Mouse (Mus musculus): ENCODE measurements around the gene Aox2.

Aox2 gene

DNA sequence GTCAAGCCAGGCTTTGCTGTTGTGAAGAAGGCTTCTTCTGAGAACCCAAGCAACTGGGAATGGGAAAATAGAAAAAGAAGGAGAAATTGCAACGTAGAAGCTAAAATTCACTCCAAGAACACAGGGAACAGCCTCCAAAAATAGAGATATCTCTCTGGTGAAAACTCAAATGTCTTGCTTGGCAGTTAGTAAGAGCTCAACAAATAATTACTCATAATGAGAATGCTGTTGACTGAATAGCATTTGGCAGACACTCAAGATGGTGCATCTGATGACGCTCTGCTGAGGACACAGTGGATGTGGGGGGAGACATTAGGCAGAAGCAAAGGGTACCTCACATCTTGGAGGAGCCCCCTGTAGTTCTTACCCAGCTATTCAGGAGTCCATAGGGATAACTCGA lies 10.0 kb downstream of the Aox2 start:
- no peak for DNase-seq (ENCODE audit: low spot score in 2 of 2)

GRCm38 (mm10) chr1:58289863-58290469 lies 11.8 kb downstream of the Aox2 start:
- no peak for DNase-seq (ENCODE audit: low spot score in 2 of 2)

DNA sequence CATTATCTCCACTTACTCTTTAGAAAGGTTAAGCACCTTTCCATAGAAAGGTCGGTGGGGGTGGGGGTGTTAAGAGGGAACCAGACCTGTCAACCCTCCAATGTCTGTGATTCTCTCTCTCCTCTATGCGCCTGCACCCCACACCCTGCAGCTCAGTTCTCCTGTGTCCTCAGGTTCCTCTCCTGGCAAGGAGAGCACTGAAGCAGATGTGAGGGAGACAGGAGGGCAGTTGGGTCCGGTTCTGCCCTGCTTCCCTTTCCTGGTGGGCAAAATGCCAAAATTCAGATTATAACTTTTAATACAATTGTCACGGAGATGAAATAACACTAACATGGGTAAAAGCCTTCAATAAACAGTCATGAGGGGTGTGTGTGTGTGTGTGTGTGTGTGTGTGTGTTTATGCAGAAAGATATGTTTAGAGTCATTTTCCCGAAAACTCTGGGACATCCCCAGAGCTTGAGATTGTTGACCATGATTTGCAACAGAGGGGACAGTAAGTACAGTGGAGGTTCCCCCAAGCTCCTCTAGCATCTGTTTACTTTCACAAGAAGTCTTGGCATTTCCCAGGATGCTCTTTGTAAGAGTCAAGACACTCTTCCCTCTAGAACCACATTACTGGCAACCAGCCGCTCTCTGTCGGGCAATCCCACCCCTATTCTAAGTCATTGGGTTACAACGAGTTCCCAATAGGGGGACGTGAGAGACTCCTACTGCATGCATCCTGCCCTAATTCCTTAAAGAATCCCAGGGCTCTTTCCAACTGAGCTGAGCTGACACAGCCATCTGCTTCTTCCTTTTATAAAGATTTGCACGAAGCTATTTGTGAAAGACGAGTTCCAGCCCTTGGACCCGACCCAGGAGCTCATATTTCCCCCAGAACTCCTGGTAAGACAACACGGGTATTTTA lies 13.5 kb downstream of the Aox2 start:
- no peak for DNase-seq (ENCODE audit: low spot score in 2 of 2)

- no peak for DNase-seq (ENCODE audit: low spot score in 2 of 2)
Measured at GRCm38 (mm10) chr1:58294730-58295129, 16.6 kb downstream of the Aox2 start.

GRCm38 (mm10) chr1:58296278-58296677 lies 18.2 kb downstream of the Aox2 start:
- DNase-seq (ENCODE audit: low spot score in 2 of 2), result peak; percentile 40 to 69

GRCm38 (mm10) chr1:58296821-58297220 lies 18.7 kb downstream of the Aox2 start:
- no peak for DNase-seq (ENCODE audit: low spot score in 2 of 2)

- peak in 1 of 2 experiments; percentile 34 for DNase-seq (ENCODE audit: low spot score in 2 of 2)
Measured at GRCm38 (mm10) chr1:58298347-58298746, 20.2 kb downstream of the Aox2 start.

- no peak for DNase-seq (ENCODE audit: low spot score in 2 of 2)
Measured at GRCm38 (mm10) chr1:58301073-58301472, 22.9 kb downstream of the Aox2 start.

- no peak for DNase-seq (ENCODE audit: low spot score in 2 of 2)
Measured at GRCm38 (mm10) chr1:58302015-58302414, 23.9 kb downstream of the Aox2 start.

DNA sequence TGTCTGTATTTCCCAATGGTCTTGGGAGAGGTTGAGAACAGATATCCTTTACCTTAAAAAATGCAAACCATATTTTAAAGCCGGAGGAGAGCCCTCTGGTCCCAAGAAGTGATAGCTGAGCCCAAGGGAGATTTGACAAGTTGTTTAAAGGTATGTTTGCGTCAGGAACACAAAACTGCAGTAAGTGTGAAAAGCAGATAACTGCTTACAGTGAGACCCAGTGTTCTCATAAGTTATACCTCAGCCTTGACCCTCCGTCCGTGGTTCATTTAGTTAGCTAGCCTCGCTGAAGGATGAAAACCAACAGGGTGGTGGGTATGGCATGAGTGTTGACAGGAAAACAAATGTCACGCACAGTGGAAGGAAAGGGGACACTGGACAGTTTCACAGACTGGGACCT lies 24.9 kb downstream of the Aox2 start:
- DNase-seq (ENCODE audit: low spot score in 2 of 2), result no peak

GRCm38 (mm10) chr1:58303726-58304125 lies 25.6 kb downstream of the Aox2 start:
- peak; percentile 52 to 73 for DNase-seq (ENCODE audit: low spot score in 2 of 2)

- peak; percentile 41 to 54 for DNase-seq (ENCODE audit: low spot score in 2 of 2)
Measured at GRCm38 (mm10) chr1:58304296-58304695, 26.2 kb downstream of the Aox2 start.

DNA sequence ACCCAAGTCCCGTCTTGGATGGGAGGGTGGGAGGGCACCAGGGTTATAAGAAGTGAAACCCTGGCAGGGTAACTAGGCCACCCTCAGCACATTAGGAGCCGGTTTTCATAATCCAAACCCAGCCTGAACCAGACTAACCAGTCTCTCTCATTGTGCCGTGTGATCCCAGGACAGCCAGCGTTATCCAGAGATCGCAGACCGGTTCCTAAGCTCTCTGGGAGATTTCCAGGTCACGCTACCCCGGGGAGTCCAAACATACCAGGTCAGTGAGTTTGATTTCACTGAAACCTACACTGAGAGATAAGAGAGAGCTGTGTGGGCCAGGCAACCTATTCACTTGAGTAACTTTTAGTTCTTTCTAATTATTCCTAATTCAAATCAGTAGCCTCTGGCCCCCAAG lies 29.1 kb downstream of the Aox2 start:
- no peak for DNase-seq (ENCODE audit: low spot score in 2 of 2)

DNA sequence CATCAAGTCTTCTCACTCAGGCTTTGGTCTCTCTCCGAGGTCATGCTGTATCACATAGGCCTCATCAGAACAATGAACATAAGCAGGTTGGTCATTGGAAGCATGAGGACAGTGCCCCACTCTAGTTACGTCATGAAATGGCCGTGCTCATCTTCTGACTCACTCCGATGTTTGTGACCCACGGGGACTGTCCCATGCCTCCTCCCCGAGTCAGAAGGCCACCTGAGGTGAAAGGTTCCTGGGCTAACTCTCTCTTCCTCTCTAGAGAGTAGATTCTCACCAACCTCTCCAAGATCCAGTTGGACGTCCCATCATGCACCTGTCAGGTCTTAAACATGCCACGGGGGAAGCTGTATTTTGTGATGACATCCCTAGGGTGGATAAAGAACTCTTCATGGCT lies 30.5 kb downstream of the Aox2 start:
- no peak for DNase-seq (ENCODE audit: low spot score in 2 of 2)

DNA sequence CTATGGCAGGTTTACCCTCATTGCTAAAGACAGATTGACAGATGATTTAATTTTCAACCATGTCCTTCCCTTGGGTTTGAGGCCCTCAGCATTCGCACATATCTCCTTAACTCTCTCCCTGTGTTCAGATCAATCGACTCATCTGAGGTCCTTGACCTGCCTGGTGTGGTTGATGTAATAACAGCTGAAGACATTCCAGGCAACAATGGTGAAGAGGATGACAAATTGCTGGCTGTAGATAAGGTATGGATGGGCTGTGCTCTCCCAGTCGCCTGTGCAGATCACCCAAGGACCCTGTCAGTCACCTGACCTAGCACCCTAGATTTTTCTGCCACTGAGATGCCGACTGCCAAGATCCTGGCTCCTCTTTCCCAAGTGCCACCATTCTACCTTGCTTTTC lies 31.7 kb downstream of the Aox2 start:
- DNase-seq (ENCODE audit: low spot score in 2 of 2), result no peak

GRCm38 (mm10) chr1:58311221-58311864 lies 33.2 kb downstream of the Aox2 start:
- DNase-seq (ENCODE audit: low spot score in 2 of 2), result no peak

GRCm38 (mm10) chr1:58313173-58313572 lies 35.0 kb downstream of the Aox2 start:
- no peak for DNase-seq (ENCODE audit: low spot score in 2 of 2)

GRCm38 (mm10) chr1:58315532-58315931 lies 37.4 kb downstream of the Aox2 start:
- no peak for DNase-seq (ENCODE audit: low spot score in 2 of 2)

DNA sequence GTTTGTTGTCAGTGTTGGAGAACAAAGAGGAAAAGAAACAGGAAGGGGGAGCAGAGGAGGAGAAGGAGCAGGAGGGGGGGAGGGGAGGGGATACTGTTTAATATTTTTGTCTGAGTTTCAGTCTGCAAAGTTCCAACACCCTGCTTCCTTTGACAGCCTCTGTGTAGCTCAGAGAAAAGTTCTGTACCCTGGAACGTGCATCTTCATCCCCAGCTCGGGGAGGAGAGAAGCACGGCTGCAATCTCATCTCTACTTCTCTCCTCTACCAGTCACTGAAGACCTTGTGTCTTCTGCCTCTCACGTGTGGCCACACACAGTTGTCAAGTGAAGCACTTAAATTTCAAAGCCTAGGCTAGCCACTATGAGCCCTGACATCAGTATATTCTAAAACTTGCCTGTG lies 55.1 kb downstream of the Aox2 start:
- no peak for DNase-seq (ENCODE audit: low spot score in 2 of 2)

DNA sequence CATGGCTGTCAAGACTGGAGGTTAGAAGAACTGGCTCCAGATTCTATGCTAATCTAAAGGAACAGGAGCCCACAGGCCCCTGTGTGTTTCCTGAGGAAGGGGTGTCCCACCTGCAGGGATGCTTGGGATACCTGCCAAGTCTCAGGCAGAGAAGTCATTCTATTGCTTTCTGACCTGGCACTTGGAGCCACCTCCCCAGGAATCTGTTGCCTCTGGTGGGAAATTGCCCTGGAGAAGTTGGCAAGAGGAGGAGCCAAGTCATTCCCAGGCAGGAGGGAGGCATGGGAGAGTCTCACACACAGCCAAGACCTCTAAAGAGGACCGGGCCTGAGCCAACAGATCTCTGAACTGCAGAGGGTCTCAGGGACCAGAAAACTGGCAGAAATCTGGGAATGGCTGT lies 61.8 kb downstream of the Aox2 start:
- no peak for DNase-seq (ENCODE audit: low spot score in 2 of 2)

DNA sequence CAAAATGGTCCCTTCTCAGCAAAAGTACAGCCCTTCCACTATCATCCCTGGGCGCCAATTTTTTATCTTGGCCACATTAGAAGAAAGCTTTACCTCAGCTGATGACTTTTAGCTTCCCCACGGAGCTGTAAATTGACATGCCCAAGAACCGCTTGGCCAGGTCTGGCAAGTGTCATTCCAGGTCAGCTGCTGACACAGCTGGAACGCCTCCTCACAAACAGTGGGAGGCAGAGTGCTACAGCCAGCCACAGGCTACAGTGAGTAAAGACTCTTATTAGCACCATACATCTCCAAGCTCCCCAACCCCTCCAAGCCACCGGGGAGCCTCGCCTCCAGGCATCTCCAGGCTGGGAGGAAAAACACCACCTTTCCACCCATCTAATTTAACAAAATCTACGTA lies 63.5 kb downstream of the Aox2 start:
- DNase-seq (ENCODE audit: low spot score in 2 of 2), result no peak

- no peak for DNase-seq (ENCODE audit: low spot score in 2 of 2)
Measured at GRCm38 (mm10) chr1:58343861-58344260, 65.7 kb downstream of the Aox2 start.

DNA sequence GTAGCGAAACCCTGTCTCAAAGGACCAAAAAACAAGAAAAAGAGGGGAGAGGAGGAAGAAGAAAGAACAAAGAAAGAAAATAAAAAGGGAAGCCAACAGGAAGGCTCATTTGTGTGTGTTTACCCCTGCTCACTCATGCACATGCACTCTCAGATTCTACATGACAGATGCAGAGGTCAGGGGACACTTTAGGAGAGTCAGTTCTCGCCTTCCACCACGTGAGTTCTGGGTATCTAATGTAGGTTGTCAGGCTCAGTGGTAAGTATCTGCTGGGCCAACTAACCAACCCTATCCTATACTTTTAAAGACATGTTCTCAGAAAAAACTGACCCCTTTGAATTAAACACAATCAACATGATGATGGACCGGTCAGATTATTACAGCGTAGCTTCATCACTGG lies 66.4 kb downstream of the Aox2 start:
- no peak for DNase-seq (ENCODE audit: low spot score in 2 of 2)

All from heart, adult 9 months (tissue).